Mouse (Mus musculus) left cerebral cortex, adult 11 months (tissue): Measurements from ENCODE around the gene Dkk3.
"Not testable (repeated sequence)": the region's sequence is repeated elsewhere in the genome, so short reads cannot be mapped to it uniquely, and the experiment has no call there.

Source experiments
- DNase-seq: peaks from one replicate; pipeline ENCODE4 v3.0.0; 2022; ENCODE audit warnings: low spot score

Dkk3 gene

DNA sequence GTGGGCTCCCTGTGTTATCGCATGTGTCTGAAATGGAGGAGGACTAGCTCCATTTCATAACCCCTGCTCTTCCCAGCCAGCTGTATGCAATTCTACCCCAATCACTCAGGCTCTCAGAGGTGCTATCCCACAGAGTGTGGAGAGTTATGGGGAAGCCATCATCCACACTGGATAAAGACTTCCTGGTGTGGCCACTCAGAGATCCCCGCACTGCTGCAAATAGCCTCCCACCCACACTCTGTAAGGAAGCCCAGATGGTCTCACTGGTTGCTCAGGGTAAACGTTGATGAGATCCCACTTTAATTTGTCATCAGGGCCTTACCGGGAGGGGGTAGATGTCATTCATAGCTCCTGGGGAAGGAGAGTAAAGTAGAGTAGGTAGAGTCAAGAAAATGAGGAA lies 6.7 kb upstream of the Dkk3 start:
- no peak for DNase-seq

DNA sequence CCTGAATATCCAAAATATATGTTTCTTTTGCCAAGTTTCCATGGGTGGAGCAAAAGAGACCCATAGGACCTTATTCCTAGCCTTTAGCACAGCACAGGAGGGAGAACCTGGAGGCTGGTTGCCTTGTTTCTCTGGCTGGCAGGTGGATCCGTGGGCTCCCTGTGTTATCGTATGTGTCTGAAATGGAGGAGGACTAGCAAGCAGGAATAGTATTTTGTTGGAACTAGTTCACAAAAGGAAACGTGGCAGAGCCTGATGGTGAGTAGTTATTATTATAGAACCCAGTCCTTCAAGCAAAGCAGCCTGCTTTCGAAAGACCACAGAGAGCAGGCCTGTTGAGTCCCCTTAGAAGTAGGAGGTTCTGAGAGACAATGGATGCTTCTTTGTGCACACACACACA lies 6.2 kb upstream of the Dkk3 start:
- not testable (repeated sequence) for DNase-seq

DNA sequence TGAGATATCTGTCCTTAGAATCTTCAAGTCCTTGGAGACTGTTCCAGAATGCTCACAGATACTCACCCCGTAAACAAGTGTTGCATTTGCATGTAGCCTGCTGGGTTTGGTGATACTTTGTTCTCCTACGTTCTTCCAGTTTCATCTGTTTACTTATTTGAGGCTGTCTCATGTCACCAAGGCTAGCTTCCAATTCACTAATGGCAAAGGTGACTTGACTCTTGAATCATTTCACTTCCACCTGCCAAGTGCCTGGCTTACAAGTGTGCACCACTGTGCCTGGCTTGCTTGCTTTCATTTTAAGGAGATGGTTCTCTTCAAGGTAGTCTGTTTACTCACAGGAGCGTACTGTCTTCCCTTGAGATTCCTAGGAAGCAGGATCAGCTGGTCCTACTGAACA lies 5.6 kb upstream of the Dkk3 start:
- DNase-seq = no peak

DNA sequence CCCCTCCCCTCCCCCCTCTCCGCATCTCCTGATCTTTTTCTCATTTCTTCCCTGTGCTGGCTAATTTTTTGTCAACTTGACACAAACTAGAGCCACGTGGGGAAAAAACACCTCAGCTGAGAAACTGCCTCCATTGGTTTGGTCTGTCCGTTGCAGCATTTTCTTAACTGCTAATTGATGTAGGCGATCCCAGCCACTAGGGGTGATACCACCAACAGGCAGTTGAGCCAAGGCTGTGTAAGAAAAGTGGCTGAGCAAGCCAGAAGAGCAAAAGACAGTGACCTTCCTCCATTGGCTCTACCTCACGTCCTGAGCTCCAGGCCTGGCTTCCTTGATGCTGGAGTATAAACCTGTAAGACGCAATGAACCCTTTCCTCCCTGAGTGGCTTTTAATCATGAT lies 978 bp upstream of the Dkk3 start:
- no peak for DNase-seq

DNA sequence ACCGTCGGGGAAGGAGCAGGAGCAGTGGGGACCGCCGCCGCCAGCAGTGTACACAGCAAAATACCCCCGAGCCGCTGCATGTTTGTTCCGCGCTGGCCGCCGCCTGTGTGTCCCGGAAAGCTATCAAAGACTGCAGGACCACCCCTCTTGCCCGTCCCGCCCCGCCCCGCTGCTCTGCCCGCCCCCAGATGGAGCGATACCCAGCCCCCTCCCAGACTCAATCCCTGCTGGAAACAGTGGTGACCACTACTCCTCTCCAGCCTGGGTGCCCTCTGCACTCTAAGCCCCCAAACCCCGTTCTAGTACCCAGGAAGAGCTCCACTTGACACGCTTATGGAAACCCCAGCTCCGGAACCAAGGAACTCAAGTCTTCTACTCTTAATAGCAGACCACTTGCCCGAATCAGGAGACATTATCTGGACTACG lies 528 bp downstream of the Dkk3 start:
- no peak for DNase-seq

DNA sequence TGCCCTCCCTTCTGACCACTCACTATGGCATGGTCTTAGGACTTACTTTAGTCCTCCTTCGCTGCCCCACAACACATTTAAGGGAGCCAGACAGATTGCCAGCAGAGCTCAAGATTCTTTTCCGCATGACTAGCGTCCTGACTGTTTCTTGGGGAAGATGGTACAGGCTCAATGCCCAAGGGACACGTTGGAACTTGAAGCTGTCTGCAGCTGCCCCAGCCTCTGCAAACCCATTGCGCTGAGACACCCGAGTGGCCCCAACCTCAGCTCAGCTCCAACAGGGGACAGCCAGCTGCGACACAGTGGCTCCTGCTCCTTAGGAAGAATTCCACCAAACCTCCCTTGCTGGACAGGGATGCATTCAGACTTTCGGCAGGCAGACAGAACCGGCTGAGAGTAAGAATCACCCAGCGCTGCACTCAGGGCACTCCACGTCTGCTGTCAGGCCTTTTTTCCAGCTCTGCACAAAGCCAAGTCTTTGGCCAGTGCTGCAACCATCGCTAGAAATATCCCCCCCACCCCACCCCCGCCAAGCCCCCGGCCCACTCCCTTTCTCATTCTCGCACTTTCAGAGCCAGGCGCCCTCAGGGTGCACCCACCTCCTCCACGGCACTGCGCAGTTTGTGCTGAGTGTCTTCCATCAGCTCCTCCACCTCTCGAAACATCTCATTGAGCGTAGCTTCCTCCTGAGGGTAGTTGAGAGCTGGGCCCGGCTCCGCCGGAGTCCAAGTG lies 1.1 kb downstream of the Dkk3 start:
- no peak for DNase-seq

DNA sequence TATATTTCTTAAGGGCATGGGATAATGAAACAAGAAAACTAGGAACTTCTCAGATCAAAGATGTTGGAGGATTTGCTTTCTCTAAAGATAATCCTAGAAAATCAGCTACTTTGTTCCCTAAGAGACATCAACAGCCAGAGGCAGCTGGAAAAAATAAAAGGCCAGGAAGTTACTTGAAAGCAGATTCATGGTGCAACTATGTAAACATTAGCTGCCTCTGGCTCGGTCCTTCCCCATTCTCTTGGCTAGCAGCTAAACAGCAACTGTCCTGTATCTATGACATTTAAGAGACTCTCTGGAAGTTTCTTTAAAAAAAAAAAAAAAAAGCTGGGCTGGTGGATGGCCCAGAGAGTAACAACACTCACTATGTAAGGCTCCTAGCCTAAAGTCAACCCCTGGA lies 3.7 kb downstream of the Dkk3 start:
- DNase-seq = no peak

DNA sequence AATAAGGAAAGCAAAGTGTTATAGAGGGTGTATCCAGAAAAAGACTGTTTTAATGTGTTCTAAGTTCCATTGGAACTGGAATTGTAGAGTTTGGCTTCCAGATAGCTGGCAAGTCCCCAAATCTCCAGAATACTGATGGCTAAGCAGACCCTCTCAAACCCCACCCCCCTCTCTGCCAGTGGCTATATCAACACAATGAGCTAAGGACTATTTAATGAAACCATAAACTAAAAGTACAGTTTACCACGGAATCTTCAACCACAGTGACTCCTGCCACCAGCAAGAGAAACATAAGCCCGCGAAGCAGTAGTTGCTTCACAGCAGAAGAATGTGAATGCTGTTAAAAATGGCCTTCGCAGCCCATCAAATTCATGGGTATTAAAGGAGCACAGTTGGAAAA lies 4.4 kb downstream of the Dkk3 start:
- DNase-seq = no peak

DNA sequence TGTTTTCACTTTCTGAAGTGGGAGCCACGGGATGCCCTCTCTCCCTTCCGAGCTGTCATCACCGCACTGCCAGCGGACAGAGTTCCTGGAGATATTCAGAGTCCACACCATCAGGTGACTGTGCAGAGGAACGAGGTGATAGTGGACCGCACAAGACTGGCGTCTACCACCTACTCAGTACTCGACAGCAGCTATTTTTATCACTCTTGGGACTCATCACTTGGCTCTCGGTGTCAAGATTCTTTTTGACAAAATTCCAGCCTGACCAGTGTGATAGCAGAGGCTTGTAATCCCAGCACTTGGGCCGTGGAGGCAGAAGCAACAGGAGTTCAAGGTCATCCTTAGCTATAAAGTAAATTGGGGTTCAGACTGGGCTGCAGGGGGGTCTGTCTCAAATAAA lies 9.7 kb downstream of the Dkk3 start:
- DNase-seq = no peak

DNA sequence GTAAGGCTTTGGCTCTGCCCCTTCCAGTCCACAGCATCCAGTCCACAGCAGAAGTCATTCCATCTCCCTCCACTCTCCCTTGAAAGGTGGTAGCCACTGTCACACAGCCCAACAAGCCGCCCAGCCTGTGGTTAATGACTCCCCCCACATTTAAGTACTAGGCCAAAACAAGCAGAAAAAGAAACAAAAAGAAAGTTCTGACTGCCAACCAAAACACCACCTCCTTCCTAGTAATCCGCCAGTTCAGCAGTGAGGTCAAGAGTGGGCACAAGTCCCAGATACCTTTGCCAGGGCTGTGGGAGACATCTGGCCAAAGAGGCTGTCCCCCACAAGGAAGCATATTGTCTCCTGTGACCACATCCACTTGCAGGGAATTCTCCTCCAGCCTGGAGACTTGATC lies 10.9 kb downstream of the Dkk3 start:
- no peak for DNase-seq

DNA sequence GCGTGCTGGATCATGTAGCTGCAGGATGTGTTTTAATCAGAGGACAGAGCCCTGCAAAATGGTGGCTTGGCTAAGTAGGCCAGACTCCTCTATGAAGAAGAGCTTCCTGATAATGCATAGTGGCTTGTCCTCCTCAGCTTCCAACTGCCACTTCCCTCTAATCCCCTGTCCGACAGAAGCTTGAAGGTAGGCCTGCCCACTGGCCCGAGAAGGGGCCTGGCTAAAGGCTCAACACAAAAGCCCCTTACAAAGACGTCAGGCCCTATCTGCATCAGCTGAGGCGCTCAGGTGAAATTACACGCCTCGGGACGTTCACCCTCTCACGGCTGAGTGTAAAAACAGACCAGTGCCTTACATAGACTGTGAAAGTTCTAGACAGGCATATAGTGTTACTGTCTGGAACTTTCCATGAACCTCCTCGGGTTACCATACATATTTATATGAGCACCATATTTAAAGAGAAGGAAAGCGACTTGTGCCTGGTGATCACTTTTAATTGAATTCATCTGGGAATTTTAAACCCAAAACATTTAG lies 14.1 kb downstream of the Dkk3 start:
- DNase-seq = no peak

DNA sequence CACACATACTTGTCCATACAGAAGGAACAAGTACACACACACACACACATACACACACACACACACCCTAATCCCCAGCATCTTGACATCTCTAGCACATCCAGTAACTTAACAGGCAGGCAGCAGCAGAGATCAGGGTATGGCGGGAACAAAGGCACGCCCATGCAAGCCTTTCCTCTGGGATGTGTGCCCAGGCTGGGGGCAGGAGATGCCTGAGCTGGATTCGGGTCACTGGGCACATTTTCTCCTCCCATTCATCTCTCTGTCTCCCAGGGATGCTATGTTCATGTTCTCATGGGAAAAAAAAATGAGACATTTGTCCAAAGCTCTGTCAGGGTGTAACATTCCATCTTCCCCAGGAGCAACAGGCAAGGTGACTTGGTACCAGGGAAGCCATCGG lies 14.9 kb downstream of the Dkk3 start:
- DNase-seq = no peak

DNA sequence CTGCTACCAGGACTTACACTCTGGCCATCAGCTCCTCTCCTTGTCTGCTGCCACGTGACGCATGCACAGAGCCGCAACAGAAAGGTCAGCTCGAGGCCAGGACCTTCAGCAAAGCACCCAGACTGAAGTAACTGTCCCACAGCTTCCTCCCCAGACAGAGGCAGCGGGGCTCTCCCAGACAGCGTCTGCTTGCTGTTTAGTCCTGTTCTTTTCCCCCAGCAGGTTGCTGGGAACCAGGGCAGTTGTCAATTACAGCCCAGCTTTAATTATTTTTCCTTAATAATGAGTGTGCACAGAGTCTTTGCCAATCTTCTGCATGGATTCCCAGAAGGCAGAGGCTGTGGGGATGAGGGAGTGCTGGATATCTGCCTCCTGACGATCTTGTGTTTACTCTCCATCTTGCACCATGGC lies 15.8 kb downstream of the Dkk3 start:
- no peak for DNase-seq

DNA sequence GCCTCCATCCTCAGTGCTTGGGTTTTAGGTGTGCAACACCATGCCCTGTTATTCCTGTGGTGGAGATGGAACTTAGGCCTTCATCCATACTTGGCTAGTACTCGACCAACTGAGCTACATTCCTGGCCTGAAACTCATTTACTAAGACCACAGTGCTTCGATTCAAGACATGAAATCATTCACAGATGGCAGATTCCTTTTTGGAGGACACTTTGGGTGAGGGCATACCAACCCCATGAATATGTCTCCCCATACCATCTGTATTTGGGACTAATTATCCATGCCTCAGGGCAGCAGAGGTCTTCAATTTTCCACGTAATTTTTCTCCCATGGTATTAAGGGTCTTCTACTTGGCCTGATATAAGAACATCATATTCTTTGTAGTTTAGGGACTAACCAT lies 16.2 kb downstream of the Dkk3 start:
- no peak for DNase-seq

DNA sequence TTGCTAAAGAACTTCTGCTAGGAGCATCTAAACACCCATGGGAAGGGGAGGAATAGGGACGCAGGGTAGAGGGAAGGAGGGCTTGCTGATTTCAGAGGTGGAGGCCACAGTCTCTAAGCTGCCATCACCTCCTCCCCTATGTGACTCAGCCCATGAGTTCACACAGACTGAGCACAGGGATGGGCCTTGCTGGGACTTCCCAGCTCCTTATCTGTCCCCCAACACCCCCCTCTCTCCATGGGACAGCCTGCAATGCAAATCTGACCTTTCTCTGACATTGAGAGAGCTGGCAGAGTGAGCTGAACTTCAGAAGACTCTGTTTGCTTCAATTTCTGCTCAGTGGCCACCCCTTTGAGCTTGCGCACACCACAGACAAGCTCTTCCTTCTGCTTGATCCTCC lies 18.1 kb downstream of the Dkk3 start:
- DNase-seq = no peak

DNA sequence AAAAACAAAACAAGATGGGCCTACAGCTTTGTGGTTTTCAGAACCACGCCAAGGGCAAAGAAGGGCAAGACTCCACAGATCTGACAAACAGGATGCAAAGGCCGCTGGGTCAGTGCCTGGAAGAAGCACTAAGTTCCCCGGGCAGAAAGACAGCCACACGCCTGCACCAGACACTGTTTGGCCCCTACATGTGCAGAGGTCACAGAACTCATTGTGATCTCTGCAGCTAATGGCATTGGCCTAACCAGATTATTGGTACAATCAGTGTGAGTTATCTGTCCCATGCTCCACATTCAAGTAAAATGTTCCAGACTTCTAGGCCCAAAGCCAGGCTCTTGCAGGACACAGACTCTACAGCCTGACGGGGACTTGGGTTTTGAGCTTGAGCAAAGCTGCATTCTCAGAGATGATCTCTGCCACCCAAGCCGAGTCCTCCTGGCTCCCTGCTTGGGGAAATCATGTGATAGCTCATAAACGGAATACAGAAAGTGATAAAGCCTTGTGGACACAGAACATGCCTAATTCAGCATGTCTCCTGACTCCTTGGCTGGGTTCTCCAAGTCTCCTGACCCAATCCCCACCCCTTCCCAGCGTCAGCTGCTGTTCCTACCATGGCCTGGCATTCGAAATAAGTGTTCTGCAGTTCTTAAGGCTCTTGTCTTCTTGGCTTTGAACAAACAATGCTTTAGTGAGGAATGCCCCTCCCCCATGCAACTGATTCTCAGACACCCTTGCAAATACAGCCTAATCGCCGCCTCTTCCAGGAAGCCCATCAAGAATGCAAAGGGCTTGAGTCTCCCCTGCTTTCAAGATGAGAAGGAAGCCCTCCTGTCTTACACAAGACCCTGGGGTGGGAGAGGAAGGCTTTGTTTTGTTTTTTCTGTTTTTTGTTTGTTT lies 20.1 kb downstream of the Dkk3 start:
- no peak for DNase-seq

DNA sequence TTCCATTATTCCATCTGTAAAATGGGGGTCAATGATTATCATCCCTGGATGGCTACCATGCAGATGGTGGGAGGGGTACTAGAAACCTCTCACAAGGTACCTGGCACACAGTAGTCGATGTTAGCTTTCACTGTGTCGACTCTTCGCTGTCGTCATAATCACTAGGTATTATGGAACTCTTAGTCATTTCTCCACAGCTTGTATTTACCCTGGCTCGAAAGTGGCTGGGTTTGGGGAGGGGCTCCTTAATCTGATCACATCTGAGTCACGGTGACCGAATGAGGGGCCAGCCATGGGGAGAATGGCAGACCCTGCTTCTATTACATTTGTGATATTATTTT lies 20.7 kb downstream of the Dkk3 start:
- no peak for DNase-seq

DNA sequence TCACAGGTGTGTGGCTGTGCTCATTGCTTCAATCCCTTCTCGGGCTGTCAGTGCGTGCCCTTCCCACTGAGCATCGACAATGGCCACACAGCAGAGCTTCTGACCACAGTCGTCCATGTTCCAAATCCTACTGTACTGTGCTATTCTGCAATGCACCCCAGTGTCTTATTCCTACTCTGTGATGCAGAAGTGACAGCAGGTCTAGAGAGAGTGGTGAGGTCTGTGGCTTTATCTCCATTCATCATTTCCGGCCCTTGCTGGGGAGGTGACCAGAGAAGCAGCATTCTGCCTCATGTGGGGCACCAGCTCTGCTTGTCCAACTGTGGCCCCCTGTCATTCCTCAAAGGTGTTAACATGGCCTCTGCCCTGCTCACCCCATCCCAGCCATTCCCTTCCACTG lies 22.3 kb downstream of the Dkk3 start:
- DNase-seq = no peak

DNA sequence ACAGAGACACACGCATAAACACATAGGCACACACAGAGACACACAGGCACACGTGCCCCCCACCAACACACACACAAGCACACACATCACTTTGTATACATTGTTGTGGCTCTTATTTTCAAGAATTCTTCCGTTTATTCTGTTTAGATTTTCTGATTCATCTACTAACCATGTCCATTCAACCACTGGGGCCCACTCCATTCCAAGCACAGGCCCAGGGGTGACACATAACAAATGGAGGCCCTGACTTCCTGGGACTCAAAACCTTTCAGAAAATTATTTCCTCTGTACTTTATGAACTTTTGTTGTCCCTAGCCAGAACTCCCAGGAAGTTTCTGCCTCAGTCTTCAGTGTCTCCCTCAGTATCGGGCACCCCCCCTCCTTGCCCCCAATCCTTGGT lies 23.7 kb downstream of the Dkk3 start:
- DNase-seq = no peak

DNA sequence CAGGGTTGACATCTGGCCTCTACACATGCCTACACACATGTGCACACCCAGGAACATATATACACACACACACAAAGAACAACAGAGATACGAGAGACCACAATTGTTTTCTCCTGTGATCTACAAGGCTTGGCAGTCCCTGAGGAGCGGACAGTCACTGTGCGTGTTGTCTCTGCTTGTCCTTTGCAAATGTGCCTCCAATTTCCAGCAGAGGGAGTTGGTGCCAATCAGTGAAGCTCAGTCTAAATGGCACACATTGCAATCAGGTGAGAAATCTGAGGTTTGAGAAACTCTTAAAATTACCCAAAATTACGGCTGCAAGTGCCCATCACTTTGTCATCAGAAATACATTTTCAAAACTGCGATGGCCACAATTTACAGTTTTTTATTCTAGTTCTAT lies 25.6 kb downstream of the Dkk3 start:
- no peak for DNase-seq

DNA sequence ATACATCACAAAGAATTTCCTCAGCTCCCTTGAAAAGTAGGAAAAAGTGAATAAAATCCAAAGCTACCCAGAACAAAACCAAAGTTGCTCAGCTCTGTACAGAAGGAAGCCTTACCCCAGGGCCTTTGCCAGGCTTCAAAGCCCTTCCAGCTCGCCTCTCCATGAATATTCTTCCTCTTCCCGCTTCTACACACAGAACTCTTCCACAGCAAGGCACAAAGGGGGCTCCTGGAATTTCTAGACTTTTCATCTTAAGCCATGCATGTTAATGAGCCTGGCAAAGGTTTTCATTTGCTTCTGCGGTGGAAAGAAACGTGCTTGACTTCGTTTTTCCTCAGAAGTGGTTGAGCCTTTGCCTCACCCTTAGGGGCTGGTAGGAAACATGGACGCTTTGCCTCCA lies 26.9 kb downstream of the Dkk3 start:
- no peak for DNase-seq

DNA sequence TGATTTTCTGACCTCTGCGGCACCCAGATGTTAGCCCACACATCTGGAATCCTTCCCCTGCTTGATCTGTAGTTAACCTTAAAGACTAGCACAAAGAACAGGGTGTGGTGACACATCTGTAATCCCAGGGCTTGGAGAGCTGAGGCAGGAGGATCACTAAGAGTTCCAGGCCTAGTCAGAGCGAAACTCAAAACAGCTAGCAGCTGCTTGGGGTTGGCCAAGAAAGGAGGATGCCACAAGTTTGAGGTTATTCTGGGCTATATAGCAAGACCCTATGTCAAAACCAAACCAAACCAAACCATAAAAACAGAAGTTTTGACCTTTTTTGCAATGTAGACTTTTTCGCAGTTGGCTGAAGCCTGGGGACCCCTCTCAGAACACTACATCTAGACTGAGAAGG lies 28.2 kb downstream of the Dkk3 start:
- no peak for DNase-seq

DNA sequence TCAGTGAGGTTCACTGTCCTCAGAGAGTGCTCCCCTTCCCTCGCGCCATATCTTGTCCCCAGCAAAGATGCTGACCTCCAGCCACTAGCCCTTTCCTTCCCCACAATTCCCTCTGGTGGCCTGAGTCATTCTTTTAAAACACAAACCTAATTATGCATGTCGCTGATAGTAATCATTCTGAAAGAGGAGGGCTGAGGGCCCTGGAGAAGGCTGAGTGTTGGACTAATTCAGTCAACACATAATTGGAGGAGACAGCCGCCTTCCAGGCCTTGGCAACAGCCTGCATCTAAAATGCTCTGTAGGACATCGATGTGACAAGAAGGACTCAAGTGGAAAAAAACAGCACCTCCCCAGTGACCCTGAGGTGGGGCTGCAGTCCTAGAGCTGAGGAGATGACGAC lies 29.0 kb downstream of the Dkk3 start:
- no peak for DNase-seq

DNA sequence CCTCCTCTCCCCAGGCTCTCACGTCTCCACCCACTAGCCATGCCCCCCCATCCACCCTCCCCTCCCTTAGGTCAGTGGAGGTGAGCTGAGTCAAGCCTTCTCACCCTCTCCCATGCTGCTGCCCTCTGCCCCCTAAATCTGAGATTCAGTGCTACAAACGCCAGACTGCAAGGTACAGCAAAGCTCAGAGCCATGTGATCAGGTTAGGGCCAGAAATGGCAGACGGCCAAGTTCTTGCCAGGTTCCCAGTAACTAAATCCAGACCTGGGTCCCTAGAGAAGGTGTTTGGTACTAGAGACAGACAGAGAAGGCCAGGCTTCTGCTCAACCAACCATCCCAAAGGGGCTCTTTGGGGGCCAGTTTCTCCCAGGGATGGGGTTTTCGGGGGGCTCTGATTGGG lies 30.0 kb downstream of the Dkk3 start:
- DNase-seq = no peak
